In genomic region chr12:11178486-11179154, GRCm38 (mm10) we compare ENCODE assay signal across 8 mouse cellular contexts. TPM values are rescaled to one million over a fixed set of nuclear protein-coding genes. Genes with fewer than 3 reads are reported as not detected.
A peak's percentile ranks its signal among the peaks of the same experiment; 100 is the strongest.
DNase-seq lines count a peak whose midpoint lies in the region; ATAC-seq and TF ChIP-seq lines count a peak whose summit lies in the region.

No protein-coding gene starts in this region.

- TF ChIP-seq CTCF in C2C12 (IDR thresholded peaks at IDR 0.05; ENCODE audit: control insufficient read depth, insufficient read depth, insufficient read length), result peak; percentile 76
- TF ChIP-seq CTCF in kidney, postnatal 0 days (IDR thresholded peaks at IDR 0.05; ENCODE audit: low read depth), result peak; percentile 96
- peak; percentile 85 for TF ChIP-seq CTCF in liver, adult 2 months (IDR thresholded peaks at IDR 0.05; ENCODE audit: low read depth, low read length)

- no peaks in the 10 kb centered on the region for H3K9me3 ChIP-seq in heart, embryonic 13.5 days
- no peaks in the 10 kb centered on the region for H3K9me3 ChIP-seq in kidney, postnatal 0 days (replicated peaks; ENCODE audit: low read length)
- H3K9me3 ChIP-seq in stomach, embryonic 14.5 days (ENCODE audit: control insufficient read depth, low read depth, low read length), result no peaks in the 10 kb centered on the region

- no peak for TF ChIP-seq POLR2A in liver, adult 2 months (IDR thresholded peaks at IDR 0.05; ENCODE audit: extremely low read depth, insufficient read depth, low read length)

- H3K27me3 ChIP-seq in C2C12 (ENCODE audit: control insufficient read depth, insufficient read depth, insufficient read length), result peaks cover 4% of the 10 kb centered on the region
- H3K27me3 ChIP-seq in heart, embryonic 13.5 days (replicated peaks), result peaks cover 11% of the 10 kb centered on the region; the same call in 1 of the 2 replicates
- no peaks in the 10 kb centered on the region for H3K27me3 ChIP-seq in kidney, postnatal 0 days (ENCODE audit: insufficient read depth, low read length)
- H3K27me3 ChIP-seq in liver, adult 2 months (ENCODE audit: control insufficient read depth, insufficient read depth, low read length), result no peaks in the 10 kb centered on the region
- H3K27me3 ChIP-seq in stomach, embryonic 14.5 days (ENCODE audit: control insufficient read depth, insufficient read depth, low read length), result no peaks in the 10 kb centered on the region

- peak; percentile 65 for ATAC-seq in erythroblast, adult 5-6 weeks (replicated peaks; ENCODE audit: low FRiP score, poor library complexity, severe bottlenecking)
- ATAC-seq in heart, embryonic 13.5 days (ENCODE audit: extremely low read depth, insufficient number of reproducible peaks, low FRiP score, low TSS enrichment), result no peak; the same call in 1 of the 2 replicates
- ATAC-seq in kidney, postnatal 0 days (replicated peaks; ENCODE audit: low FRiP score, low read depth), result peak; percentile 94
- ATAC-seq in stomach, embryonic 14.5 days (ENCODE audit: insufficient number of reproducible peaks, insufficient read depth, low FRiP score, low read depth), result peak; percentile 89

- peak; percentile 90 for DNase-seq in brain, adult 2 months (ENCODE audit: low read depth, low spot score)
- peak; percentile 97 for DNase-seq in kidney, postnatal 0 days (ENCODE audit: low spot score)
- DNase-seq in liver, adult 2 months (ENCODE audit: extremely low read depth, low read depth, low spot score), result peak; percentile 61
- peak; percentile 40 to 72 for DNase-seq in natural killer cell, adult 2 months (ENCODE audit: low spot score in 2 of 2)

- H3K9ac ChIP-seq in heart, embryonic 13.5 days, result peak overlapping the region; percentile 62
- no peak overlapping the region for H3K9ac ChIP-seq in kidney, postnatal 0 days (ENCODE audit: low read depth, low read length)
- no peak overlapping the region for H3K9ac ChIP-seq in liver, adult 2 months (ENCODE audit: low read depth, low read length)
- H3K9ac ChIP-seq in stomach, embryonic 14.5 days (replicated peaks; ENCODE audit: low read depth, low read length), result no peak overlapping the region

- peak overlapping the region; percentile 59 for H3K4me2 ChIP-seq in heart, embryonic 13.5 days
- H3K4me2 ChIP-seq in kidney, postnatal 0 days (ENCODE audit: low read length), result peak overlapping the region; percentile 45
- peak overlapping the region; percentile 30 for H3K4me2 ChIP-seq in stomach, embryonic 14.5 days (replicated peaks; ENCODE audit: low read depth, low read length)

- no peak overlapping the region for H3ac ChIP-seq in C2C12 (ENCODE audit: control insufficient read depth, insufficient read length, low read depth)

- no peak overlapping the region for H3K27ac ChIP-seq in heart, embryonic 13.5 days (replicated peaks)
- no peak overlapping the region for H3K27ac ChIP-seq in kidney, postnatal 0 days
- no peak overlapping the region for H3K27ac ChIP-seq in liver, adult 2 months (replicated peaks; ENCODE audit: insufficient read depth, low read depth, low read length)
- no peak overlapping the region for H3K27ac ChIP-seq in stomach, embryonic 14.5 days (ENCODE audit: low read length)

- 24% methylated on average over 11 of the region's 11 CpGs for WGBS in heart, embryonic 13.5 days
- WGBS in kidney, postnatal 0 days, result 23% methylated on average over 11 of the region's 11 CpGs
- 22% methylated on average over 11 of the region's 11 CpGs for WGBS in liver, adult 2 months
- WGBS in stomach, embryonic 14.5 days, result 23% methylated on average over 11 of the region's 11 CpGs

- H3K79me2 ChIP-seq in C2C12 (ENCODE audit: control insufficient read depth, insufficient read depth), result no peaks in the 10 kb centered on the region
- no peaks in the 10 kb centered on the region for H3K79me2 ChIP-seq in liver, adult 2 months (ENCODE audit: control insufficient read depth, insufficient read depth, low read length)

- H3K79me3 ChIP-seq in C2C12 (ENCODE audit: low read depth), result no peaks in the 10 kb centered on the region

- H3K4me3 ChIP-seq in C2C12 (ENCODE audit: insufficient read depth, poor library complexity, severe bottlenecking), result no peak overlapping the region
- H3K4me3 ChIP-seq in heart, embryonic 13.5 days, result peak overlapping the region; percentile 26
- H3K4me3 ChIP-seq in kidney, postnatal 0 days (replicated peaks; ENCODE audit: low read depth, low read length), result no peak overlapping the region; the same call in 1 of the 2 replicates
- no peak overlapping the region for H3K4me3 ChIP-seq in liver, adult 2 months (ENCODE audit: insufficient read depth, low read depth, low read length)
- H3K4me3 ChIP-seq in stomach, embryonic 14.5 days (ENCODE audit: low read depth, low read length), result no peak overlapping the region

- no peaks in the 10 kb centered on the region for H3K36me3 ChIP-seq in C2C12 (ENCODE audit: control insufficient read depth, insufficient read depth)
- no peaks in the 10 kb centered on the region for H3K36me3 ChIP-seq in heart, embryonic 13.5 days
- H3K36me3 ChIP-seq in kidney, postnatal 0 days (ENCODE audit: insufficient read depth, low read length), result no peaks in the 10 kb centered on the region
- no peaks in the 10 kb centered on the region for H3K36me3 ChIP-seq in liver, adult 2 months (ENCODE audit: control insufficient read depth, insufficient read depth, low read length)
- H3K36me3 ChIP-seq in stomach, embryonic 14.5 days (ENCODE audit: control insufficient read depth, insufficient read depth, low read length), result no peaks in the 10 kb centered on the region

- H3K4me1 ChIP-seq in heart, embryonic 13.5 days, result no peaks in the 10 kb centered on the region
- 0 out of 2 replicates have a peak, but pooled peaks cover 7% of the 10 kb centered on the region for H3K4me1 ChIP-seq in kidney, postnatal 0 days (replicated peaks; ENCODE audit: insufficient read depth, low read length)
- no peaks in the 10 kb centered on the region for H3K4me1 ChIP-seq in liver, adult 2 months (ENCODE audit: control insufficient read depth, insufficient read depth, low read length)
- H3K4me1 ChIP-seq in stomach, embryonic 14.5 days (ENCODE audit: control insufficient read depth, insufficient read depth, low read length), result peaks cover 3% of the 10 kb centered on the region; the same call in 1 of the 2 replicates

TF ChIP-seq in C2C12, 6 proteins besides CTCF, POLR2A, EP300 and RAD21:
- TF ChIP-seq MYOG (IDR thresholded peaks at IDR 0.05; ENCODE audit: control insufficient read depth, extremely low read depth, insufficient read length), result no peak
- TF ChIP-seq MAX (IDR thresholded peaks at IDR 0.05), result no peak
- TF ChIP-seq FOSL1 (IDR thresholded peaks at IDR 0.05; ENCODE audit: insufficient read depth, low read length, poor library complexity, severe bottlenecking), result no peak
- no peak for TF ChIP-seq USF1 (IDR thresholded peaks at IDR 0.05; ENCODE audit: low read depth)
- no peak for TF ChIP-seq MYOD1 (IDR thresholded peaks at IDR 0.05; ENCODE audit: control insufficient read depth, insufficient read length, low read depth)
- TF ChIP-seq CEBPB (IDR thresholded peaks at IDR 0.05; ENCODE audit: low read depth), result no peak
TF ChIP-seq in C2C12: peak in this region for 0.

RNA-seq across cellular contexts. Expression of gene Kcns3, which starts 27.8 kb away (rescaled TPM):
- not detected for polyA plus RNA-seq in C2C12 (2012; fragmentation: generic; extraction: Trizol)
- not detected in 2 replicates for total RNA-seq in erythroblast, adult 5-6 weeks (2015; ENCODE audit: low replicate concordance)
- not detected in 2 replicates for total RNA-seq in erythroblast, adult 5-6 weeks (2017; ENCODE audit: low replicate concordance)
- 0.24 and 0.41 TPM in 2 replicates for polyA plus RNA-seq in heart, embryonic 13.5 days (2015; fragmentation: Nextera tagmentation; extraction: Ambion mirVana)
- polyA plus RNA-seq in kidney, postnatal 0 days (2015; fragmentation: Nextera tagmentation; extraction: Ambion mirVana), result 8.6 and 8.7 TPM in 2 replicates
- 0.18 TPM in 1 of 2 replicates, not detected in the other for total RNA-seq in liver, adult 2 months (2014; rRNA removed)
- 0.05 and 0.10 TPM in 2 replicates for polyA plus RNA-seq in liver, adult 2 months (2012; rRNA removed)
- 17.4 and 19.8 TPM in 2 replicates for polyA plus RNA-seq in stomach, embryonic 14.5 days (2014; fragmentation: Nextera tagmentation; extraction: Ambion mirVana)

RNA-seq across cellular contexts. Expression of gene Msgn1, which starts 30.2 kb away (rescaled TPM):
- polyA plus RNA-seq in C2C12 (2012; fragmentation: generic; extraction: Trizol), result not detected
- total RNA-seq in erythroblast, adult 5-6 weeks (2015; ENCODE audit: low replicate concordance), result not detected in 2 replicates
- not detected in 2 replicates for total RNA-seq in erythroblast, adult 5-6 weeks (2017; ENCODE audit: low replicate concordance)
- polyA plus RNA-seq in heart, embryonic 13.5 days (2015; fragmentation: Nextera tagmentation; extraction: Ambion mirVana), result not detected in 2 replicates
- not detected in 2 replicates for polyA plus RNA-seq in kidney, postnatal 0 days (2015; fragmentation: Nextera tagmentation; extraction: Ambion mirVana)
- total RNA-seq in liver, adult 2 months (2014; rRNA removed), result not detected in 2 replicates
- polyA plus RNA-seq in liver, adult 2 months (2012; rRNA removed), result not detected in 2 replicates
- not detected in 2 replicates for polyA plus RNA-seq in stomach, embryonic 14.5 days (2014; fragmentation: Nextera tagmentation; extraction: Ambion mirVana)
